Mouse (Mus musculus): ENCODE results near the gene Reep1. TPM values are rescaled to one million over a fixed set of nuclear protein-coding genes. Genes with fewer than 3 reads are reported as not detected.

Gene Reep1
- polyA plus RNA-seq, 1 experiment from 2014 or later = 285 TPM

Other genes starting within 250 kb of the Reep1 start
- 23.0 and 23.9 TPM in 2 replicates for gene Rnf103, start 213.7 kb upstream of the Reep1 start, polyA plus RNA-seq (2015; fragmentation: Nextera tagmentation; extraction: Ambion mirVana)
- 58.6 and 62.8 TPM in 2 replicates for gene Chmp3, start 163.8 kb upstream of the Reep1 start, polyA plus RNA-seq (2015; fragmentation: Nextera tagmentation; extraction: Ambion mirVana)
- 28.3 and 32.4 TPM in 2 replicates for gene Kdm3a, start 74.6 kb upstream of the Reep1 start, polyA plus RNA-seq (2015; fragmentation: Nextera tagmentation; extraction: Ambion mirVana)
- gene Mrpl35, start 119.4 kb downstream of the Reep1 start, polyA plus RNA-seq (2015; fragmentation: Nextera tagmentation; extraction: Ambion mirVana) = 46.8 and 52.4 TPM in 2 replicates
- gene Immt, start 123.8 kb downstream of the Reep1 start, polyA plus RNA-seq (2015; fragmentation: Nextera tagmentation; extraction: Ambion mirVana) = 160 and 173 TPM in 2 replicates
- gene Ptcd3, start 201.2 kb downstream of the Reep1 start, polyA plus RNA-seq (2015; fragmentation: Nextera tagmentation; extraction: Ambion mirVana) = 78.4 and 84.1 TPM in 2 replicates
- gene Polr1a, start 201.5 kb downstream of the Reep1 start, polyA plus RNA-seq (2015; fragmentation: Nextera tagmentation; extraction: Ambion mirVana) = 18.9 and 23.1 TPM in 2 replicates

Measured in neural tube, embryonic 15.5 days (tissue).